Mouse (Mus musculus) heart, postnatal 4 days (tissue): ENCODE results near the gene Egfl7. TPM values are rescaled to one million over a fixed set of nuclear protein-coding genes. Genes with fewer than 3 reads are reported as not detected.

Source experiments
- DNase-seq: peaks from one replicate; pipeline ENCODE4 v3.0.0; 2021
- total RNA-seq, 2 experiments: library from RNA; stranded (reverse); gene quantifications; 2 replicates each; pipeline ENCODE4 v1.2.3; 2021

The Egfl7 gene
- total RNA-seq, 2 experiments from 2014 or later: 317 to 343 TPM

DNA sequence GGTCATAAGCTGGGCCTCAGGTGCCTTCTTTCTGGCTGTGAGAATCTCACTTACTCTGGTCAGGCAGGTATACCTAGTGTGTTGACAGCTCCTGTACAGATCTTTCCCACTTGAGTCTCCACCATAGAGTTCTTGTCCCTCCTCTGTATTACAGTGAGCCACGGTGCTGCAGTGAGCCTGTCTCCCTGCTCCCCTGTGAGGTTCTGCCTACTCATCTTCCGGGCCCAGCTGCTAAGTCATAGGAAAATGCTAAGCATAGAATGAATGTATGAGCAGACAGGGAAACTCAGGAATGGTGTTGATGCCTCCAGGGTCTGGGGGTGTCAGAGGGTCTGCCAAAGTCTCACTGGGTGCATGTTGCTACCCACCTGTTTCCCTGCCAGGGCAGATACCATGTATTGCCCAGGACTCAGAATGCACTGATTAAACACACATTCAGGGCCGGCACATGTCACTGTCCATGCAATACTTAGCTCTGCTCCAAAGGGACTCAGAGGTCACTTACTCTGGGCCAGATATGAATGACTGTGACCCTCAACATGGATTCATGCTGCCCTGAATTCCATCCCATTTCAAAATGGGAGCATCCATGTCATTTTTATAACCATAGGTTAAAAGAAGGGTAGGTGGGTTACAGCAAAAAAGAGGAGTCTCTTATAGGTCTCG is 35.8 kb downstream of the Egfl7 start:
- DNase-seq: no peak

- DNase-seq: no peak
These were observed 37.5 kb downstream of the Egfl7 start for GRCm38 (mm10) chr2:26617331-26617730.

GRCm38 (mm10) chr2:26617928-26618327 is 38.1 kb downstream of the Egfl7 start:
- no peak for DNase-seq

GRCm38 (mm10) chr2:26621246-26621645 is 41.4 kb downstream of the Egfl7 start:
- DNase-seq: no peak

DNA sequence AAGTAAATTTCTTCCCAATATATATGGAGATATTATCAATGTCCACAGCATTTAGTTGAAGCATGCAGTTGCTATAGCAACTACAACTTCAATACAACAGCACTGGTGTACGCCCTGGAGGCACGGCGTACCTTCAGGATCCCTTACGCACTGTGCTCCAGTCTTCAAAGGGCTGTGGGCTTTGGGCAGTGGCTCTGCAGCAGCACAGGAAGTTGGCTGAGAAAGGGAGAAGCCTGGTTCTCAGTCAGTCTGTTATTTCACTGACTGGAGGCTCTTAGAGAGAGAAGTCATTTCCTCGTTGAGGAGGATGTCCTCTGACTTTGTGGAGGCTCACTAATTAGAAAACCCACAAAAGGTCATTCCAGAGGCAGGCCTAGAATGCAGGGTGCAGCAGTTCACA is 43.2 kb downstream of the Egfl7 start:
- DNase-seq: no peak

DNA sequence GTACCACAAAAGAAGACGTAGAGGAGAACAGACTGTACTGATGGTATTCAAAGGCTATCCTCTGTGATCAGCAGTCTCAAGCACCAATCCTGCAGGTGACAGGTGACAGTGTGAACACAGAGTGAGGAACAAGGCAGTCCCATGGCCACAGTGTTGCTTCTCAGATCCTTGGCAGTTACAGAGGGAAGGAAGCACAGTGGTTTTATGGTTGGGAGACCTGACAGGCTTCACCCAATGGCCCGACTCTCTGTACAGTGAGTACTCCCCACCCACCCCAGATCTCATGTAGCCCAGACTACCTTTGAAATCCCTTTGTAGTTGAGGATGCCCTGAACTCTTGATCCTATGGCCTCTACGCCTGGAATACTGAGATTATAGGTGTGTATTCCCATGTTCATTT is 45.6 kb downstream of the Egfl7 start:
- no peak for DNase-seq

- DNase-seq: no peak
These were observed 46.3 kb downstream of the Egfl7 start for GRCm38 (mm10) chr2:26626081-26626480.

- DNase-seq: peak; percentile 79
These were observed 48.3 kb downstream of the Egfl7 start, which contains the start of gene Fam69b for GRCm38 (mm10) chr2:26627921-26628739. Fam69b (plus strand) TSS chr2:26628457.

DNA sequence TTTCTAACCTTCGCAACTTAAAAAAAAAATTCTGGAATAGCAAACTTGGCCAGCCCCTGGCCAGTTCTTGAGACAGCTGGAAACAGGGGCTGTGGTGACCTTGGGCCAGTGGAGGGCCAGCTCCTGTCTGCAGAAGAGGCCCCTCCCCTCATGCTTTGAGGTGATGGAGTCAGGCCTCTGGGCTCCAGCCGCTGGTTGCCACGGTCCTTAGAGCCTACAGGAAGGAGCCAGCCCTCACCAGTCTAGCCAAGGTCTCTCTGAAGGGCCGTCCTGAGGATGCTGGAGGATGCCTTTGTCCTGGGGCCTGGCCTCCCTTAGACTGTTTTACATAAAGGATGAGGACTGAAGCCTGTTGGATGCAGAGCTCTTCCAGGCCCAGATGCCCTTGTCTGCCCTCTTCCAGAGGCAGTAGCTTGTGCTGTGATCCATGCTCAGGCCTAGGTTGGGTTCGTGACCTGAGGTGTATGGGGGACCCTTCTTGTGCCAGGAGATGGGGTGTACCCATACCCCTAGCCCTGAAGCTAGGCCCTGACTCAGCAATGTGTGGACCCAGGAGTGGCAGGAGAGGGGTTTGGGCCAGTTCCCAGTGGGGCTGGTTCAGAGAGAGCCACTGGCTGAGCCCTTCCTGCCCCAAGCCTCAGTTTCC is 49.1 kb downstream of the Egfl7 start:
- no peak for DNase-seq

- no peak for DNase-seq
These were observed 53.0 kb downstream of the Egfl7 start for GRCm38 (mm10) chr2:26632541-26633395.

DNA sequence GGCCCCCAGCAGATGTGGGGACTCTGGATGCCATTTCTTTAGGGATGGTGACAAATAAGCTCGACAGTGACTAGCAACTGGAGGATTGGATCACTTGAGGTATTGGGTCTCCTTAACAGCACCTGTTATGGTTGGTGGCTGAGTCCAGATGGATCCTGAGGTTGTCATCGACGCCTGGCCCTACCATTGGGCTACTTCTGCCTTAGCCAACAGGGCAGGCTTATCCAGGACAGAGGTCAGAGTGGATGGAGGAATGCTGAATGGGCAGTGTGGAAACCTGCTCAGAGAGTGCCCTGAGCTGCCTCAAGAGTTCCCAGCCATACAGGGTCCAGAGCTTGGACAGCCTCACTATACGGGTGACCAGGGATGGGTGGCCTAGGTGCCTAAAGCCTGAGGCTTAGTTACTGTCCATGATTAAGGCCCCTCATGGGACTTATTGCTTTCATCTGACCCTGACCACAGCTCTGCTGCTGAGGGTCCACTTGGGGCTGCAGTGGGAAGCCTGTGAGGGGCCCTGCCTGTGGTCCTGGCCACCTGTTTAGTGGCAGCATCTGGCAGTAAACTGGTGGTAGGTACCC is 54.2 kb downstream of the Egfl7 start:
- no peak for DNase-seq

GRCm38 (mm10) chr2:26634629-26635488 is 55.0 kb downstream of the Egfl7 start:
- no peak for DNase-seq

DNA sequence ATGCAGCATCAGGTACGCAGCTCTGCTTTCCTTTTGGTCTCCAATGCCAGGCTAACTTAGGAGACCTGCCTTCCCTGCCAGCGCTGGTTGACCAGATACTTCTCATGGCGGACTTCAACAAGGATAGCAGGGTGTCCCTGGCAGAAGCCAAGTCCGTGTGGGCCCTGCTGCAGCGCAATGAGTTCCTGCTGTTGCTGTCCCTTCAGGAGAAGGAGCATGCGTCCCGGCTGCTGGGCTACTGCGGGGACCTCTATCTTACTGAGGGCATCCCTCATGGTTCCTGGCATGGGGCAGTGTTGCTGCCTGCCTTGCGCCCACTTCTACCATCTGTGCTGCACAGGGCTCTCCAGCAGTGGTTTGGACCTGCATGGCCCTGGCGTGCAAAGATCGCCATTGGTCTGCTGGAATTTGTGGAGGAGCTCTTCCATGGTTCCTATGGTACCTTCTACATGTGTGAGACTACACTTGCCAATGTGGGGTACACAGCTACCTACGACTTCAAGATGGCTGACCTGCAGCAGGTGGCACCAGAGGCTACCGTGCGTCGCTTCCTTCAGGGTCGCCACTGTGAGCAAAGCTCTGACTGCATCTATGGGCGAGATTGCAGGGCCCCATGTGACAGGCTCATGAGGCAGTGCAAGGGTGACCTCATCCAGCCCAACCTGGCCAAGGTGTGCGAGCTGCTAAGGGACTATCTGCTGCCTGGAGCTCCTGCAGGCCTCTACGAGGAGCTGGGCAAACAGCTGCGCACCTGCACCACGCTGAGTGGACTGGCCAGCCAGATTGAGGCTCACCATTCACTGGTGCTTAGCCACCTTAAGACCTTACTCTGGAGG is 55.9 kb downstream of the Egfl7 start:
- DNase-seq: no peak

- no peak for DNase-seq
These were observed 56.5 kb downstream of the Egfl7 start for GRCm38 (mm10) chr2:26636325-26636635.

GRCm38 (mm10) chr2:26637316-26637932 is 57.6 kb downstream of the Egfl7 start:
- DNase-seq: no peak

DNA sequence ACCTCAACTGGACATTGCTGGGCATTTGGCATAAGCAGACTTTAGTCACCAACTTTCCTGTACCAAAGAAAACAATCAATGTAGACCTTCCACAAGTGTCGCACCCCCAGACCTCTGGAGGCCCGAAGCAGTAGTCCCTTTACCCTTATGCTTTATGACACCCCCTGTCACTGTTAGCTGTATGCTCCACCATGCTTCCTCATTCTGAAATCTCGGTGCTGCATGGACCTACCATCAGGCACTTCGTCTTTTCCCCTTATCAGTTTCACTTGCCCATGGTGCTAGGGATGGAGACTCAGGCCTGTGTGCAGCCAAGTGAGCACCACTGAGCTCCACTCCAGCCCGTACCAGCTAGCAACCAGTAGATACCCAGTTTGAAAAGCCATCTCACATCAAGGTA is 58.2 kb downstream of the Egfl7 start:
- DNase-seq: no peak

GRCm38 (mm10) chr2:26638572-26638971 is 58.8 kb downstream of the Egfl7 start:
- no peak for DNase-seq

GRCm38 (mm10) chr2:26639083-26639482 is 59.3 kb downstream of the Egfl7 start:
- peak; percentile 57 for DNase-seq
